Mouse (Mus musculus): ENCODE results near the gene Ciita.

Gene Ciita

DNA sequence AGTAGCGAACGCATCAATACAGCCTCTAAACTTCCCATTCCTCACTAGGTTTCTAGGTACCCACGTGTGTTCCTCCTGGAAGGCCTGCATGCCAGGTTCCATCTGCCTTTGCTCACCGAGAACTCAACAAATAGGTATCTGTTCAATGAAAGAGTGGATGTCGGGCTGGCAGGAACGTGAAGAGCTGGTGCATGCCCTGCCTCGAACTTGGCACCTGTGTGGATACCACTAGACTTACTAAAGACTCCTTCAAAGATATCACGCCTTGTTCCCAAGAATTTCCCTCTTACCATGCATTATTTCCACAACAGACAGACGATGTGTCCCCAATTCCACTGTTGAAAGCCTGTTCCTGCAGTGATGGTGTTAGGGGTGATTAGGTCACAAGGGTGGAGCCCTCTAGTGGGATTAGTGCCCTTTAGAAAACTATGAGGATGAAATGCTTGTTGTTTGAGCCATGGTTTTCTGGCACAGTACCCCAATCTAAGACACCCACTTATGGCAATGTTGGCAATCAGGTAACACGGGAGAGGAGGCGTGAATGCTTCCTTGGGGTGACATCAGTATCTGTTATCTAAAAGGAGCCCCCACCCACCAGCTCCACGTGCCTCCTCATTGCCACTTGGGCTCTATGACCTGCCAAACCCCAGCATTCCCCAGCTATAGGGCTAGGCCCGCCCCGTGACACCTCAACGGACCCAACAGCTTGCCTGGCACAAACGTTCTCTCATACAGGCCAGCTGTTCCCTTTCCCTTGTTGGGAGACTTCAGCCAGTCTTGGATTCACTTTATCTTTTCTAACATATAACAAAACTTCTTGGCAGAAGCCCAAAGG is 61.1 kb downstream of the Ciita start:
- in situ Hi-C loops (cut with MboI; ENCODE audit: low pct_unique_long_range_greater_than_20kb in 1 of 2, low sequenced_read_pairs in 2 of 2, unreplicated experiment in 1 of 2): no loop called here

DNA sequence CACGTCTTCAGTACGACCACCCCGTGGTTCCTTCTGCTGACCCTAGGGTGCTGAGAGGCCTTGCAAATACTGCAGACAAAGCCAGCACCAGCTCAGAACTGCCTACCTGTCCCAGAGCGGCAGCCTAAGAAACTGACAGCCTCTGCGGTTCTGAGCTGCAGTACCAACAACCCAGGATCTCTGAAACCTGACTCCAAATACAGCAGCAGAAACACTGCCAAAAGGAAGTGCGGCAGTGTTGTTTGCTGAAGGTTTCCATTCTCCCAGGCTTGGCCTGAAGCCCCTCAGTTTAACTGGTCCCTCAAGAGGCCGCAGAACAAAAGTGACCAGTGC is 61.7 kb downstream of the Ciita start:
- in situ Hi-C loops (cut with MboI; ENCODE audit: low pct_unique_long_range_greater_than_20kb in 1 of 2, low sequenced_read_pairs in 2 of 2, unreplicated experiment in 1 of 2): no loop called here

DNA sequence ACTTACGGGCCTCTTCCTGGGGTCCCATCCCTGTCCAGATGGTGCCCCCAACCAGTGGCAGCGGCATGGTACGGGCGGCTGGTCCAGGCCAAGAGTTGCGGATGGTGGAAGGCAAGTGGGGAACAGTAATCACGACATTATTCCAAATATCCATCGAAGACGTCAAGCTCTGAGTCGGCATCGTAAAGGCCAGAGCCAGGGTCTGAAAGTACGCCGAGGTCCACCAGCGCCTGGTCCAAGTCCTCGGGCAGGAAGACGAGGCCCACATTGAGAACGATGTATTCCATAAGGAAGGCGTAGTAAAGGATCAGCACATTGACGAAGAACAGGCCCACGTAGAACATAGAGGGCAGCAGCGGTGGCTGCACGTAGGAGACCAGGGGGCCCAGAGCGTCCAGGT is 62.4 kb downstream of the Ciita start:
- in situ Hi-C loops (cut with MboI; ENCODE audit: low pct_unique_long_range_greater_than_20kb in 1 of 2, low sequenced_read_pairs in 2 of 2, unreplicated experiment in 1 of 2): no loop called here

DNA sequence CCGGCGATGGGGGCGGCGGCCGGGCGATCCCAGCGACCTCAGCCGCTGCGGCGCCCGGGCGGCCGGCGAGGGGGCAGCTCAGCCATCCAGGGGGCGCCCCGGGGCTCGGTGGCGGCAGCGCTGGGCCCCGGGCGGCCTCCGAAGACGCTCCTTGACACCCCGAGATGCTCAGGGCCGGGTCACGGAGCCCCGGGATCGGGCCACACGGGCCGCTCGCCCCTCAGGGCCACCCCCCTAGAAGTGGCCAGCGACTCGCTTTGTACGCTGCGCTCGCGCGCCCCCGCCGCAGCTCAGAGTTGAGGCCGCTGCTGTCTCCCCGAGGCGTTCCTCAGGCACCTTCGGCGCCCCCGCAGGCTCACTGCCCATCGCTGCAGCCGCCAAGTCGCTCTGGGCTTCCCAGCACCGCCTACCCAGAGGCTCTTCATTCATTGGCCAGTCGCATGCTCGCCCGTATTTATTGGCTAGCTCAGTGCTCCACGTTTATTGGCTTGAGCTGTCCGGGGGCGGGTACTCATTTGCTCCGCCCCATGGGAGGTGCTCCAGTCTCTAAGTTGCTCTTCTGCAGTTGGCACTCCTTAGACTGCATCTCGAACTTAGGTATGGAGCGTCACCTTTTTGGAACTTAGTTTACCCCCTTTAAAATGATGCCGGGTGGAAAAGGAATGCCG is 63.0 kb downstream of the Ciita start, which contains the start of gene Dexi:
Gene Dexi, minus strand, starts transcription at position 357 of the 668 bp plus-strand sequence.
- in situ Hi-C loops (cut with MboI; ENCODE audit: low pct_unique_long_range_greater_than_20kb in 1 of 2, low sequenced_read_pairs in 2 of 2, unreplicated experiment in 1 of 2): no loop called here

DNA sequence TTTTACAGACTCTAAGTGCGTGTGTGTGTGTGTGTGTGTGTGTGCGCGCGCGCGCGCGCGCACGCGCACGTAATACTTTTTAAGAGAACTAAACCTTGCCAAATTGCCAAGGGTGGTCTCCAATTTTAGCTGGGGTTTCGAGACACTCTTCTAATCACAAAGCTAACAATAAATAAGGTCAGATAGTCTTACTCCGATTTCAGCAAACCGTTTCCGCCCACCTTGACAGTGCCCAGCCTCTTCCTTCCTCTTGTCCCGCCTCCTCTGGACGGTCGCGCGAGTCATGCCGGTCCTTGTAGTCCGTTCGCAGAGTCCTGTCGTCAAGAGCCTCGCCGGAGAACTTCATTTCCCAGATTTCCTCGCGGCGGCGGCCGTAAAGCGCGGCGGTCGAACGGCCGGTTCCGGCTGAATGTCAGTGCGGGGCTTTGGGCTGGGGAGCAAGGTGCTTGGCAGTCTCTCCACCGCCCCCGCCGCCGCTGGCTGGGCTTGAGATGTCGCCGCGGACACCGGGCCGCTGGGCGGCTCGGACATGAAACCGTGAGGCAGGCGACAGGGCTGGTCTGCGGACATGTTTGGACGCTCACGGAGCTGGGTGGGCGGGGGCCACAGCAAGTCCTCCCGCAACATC is 65.2 kb downstream of the Ciita start, which contains the start of gene Clec16a:
Gene Clec16a, plus strand, starts transcription at position 345 of the 628 bp plus-strand sequence.
- in situ Hi-C loops (cut with MboI; ENCODE audit: low pct_unique_long_range_greater_than_20kb in 1 of 2, low sequenced_read_pairs in 2 of 2, unreplicated experiment in 1 of 2): no loop called here

DNA sequence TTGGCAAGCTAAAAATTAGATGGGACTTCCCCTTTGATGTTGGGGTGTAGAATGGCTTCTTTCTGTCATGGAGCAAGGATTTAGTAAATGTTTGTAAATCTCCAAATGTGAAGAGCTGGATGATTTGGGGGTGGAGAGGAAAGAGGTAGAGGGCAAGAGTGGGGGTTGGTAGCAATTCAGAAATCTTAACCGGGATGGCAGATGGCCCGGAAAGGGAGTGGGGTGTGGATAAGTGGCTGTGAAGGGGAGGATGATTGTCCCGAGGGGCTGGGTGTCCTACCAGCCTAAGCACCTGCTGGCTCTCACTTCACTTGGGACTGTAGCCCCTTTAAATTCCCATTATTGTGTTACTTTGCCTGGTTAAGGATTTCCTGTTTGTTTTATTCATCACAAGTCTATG is 67.0 kb downstream of the Ciita start:
- in situ Hi-C loops (cut with MboI; ENCODE audit: low pct_unique_long_range_greater_than_20kb in 1 of 2, low sequenced_read_pairs in 2 of 2, unreplicated experiment in 1 of 2): no loop called here

DNA sequence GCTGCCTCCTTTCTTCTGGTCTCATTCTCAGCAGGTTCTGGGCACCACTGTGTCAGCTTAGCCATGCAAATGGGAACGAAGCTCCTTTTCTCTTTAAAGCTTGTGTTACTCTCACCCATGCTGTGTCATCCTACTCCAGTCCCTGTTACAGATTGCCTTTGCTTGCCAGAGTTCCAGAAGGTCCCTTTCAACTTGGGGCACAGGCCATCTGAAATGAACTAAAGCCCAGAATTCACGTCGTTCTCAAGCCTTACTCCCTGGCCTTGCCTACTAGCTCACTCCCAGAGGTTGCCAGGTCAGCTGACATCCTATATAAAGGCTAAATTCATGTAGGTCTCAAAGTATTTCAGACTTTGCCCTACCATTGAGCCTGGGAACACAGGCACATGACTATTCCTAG is 69.1 kb downstream of the Ciita start:
- in situ Hi-C loops (cut with MboI; ENCODE audit: low pct_unique_long_range_greater_than_20kb in 1 of 2, low sequenced_read_pairs in 2 of 2, unreplicated experiment in 1 of 2): no loop called here

DNA sequence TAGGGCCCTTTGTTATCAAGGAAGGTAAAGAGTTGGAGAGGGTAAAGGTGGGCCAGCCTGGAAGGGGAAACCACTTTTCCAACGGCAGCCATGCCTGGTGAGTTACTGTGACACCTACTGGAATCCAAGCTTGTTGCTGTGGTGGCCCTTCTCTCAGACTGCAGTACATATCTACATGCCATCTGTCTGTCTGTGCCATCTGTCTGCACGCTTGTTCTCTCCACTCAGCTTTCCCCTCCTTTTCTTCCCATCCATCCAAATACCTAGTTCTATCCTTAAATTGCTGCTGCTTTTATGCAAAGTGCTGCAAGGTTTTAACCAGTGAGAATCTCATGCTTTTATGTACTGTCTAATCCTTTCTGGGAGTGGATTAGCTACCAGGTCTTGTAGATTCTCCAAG is 69.7 kb downstream of the Ciita start:
- in situ Hi-C loops (cut with MboI; ENCODE audit: low pct_unique_long_range_greater_than_20kb in 1 of 2, low sequenced_read_pairs in 2 of 2, unreplicated experiment in 1 of 2): no loop called here

DNA sequence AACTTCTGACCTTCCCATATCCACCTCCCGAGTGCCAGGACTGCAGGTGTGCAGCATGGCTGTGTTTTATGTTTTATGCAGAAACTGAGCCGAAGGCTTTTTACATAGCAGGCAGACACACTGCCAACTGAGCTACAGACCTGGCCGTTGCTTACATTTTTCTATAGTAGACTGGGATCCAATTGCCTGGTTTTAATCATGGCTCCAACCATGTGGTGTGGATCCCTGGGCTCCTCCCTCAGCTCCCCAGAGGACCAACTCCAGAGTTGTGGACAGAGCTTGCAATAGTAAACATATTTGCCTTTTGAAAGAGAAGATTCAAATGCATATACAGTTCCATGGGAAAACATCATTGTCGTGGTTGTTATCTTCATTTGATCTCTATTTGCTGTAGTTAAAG is 71.7 kb downstream of the Ciita start:
- in situ Hi-C loops (cut with MboI; ENCODE audit: low pct_unique_long_range_greater_than_20kb in 1 of 2, low sequenced_read_pairs in 2 of 2, unreplicated experiment in 1 of 2): no loop called here

DNA sequence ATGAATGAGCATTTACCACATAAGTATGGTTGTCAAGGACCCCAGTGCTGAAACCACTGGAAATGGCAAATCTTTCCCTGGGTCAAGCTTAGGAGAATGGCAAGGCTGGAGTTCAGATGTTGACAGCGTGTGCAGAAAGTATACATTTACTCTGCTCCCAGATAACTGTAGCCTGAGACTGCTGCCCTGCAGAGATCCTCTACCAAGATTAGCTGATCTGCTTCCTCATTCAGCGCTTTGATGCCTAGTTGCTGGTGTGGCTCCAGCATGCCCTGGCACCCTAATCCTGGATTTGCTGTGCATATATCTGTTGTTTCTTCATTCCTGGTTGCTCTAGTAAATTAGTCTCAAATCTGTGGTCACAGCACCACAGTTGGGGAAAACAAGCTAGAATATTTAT is 74.0 kb downstream of the Ciita start:
- in situ Hi-C loops (cut with MboI; ENCODE audit: low pct_unique_long_range_greater_than_20kb in 1 of 2, low sequenced_read_pairs in 2 of 2, unreplicated experiment in 1 of 2): no loop called here

DNA sequence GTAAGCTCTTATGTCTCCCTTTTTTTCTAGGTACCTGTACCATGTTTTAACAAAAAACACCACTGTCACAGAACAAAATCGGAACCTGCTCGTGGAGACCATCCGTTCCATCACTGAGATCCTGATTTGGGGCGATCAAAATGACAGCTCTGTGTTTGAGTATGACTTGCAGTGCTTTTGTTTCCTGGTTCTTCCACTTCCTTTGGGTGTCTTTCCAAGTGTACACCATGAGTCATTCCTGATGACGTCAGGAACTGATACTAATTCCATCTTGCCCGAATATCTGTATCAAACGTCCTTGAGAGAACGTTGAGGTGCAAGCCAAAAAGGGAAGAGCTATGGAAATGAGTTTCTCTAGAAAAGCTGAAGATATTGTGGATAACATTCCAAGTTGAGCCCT is 80.1 kb downstream of the Ciita start:
- in situ Hi-C loops (cut with MboI; ENCODE audit: low pct_unique_long_range_greater_than_20kb in 1 of 2, low sequenced_read_pairs in 2 of 2, unreplicated experiment in 1 of 2): no loop called here

DNA sequence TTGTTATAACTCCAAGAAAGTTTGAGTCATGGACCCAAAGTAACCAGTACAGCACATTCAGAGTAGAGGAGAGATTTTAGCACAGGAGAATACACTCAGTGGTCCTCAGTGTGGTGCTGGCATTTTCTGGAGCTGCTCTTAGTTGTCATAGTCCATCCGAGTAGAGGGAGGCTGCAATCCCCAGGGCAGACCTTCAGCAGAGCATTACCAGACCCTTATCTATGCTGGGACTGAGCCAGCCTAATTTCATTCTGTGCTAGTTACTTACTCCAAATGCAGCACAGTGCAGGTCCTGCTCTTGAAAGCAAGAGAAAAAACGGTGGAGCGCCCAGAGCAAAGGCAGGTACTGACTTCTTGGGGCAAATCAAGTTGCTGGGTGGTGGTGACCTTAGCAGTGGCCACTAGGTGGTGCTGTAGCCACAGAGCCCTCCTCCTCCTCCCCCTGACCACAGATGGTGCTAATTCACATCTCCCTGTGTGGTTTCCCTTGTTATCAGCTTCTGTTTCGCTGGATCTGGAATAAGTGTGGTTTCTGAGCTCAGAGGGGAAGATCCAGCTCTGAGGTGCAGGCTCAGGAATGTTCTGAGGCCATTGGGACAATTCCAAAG is 85.5 kb downstream of the Ciita start:
- in situ Hi-C loops (cut with MboI; ENCODE audit: low pct_unique_long_range_greater_than_20kb in 1 of 2, low sequenced_read_pairs in 2 of 2, unreplicated experiment in 1 of 2): no loop called here

DNA sequence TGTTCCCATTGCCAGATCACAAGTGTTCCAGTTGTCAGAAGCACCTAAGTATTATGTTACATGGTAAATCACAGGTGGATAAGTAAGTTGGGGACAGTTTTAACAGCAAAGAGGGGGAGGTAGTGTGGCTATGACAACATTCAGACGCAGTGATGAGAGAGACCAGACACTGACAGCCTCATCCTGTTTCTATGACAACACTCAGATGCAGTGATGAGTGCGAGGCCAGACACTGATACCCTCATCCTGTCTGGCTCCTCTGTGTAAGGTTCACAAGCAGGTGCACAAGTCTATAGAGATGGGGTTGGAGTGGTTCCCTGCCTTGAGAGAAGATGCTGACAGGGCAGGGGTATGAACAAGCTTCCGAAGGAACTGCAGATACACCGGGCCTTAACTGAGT is 87.3 kb downstream of the Ciita start:
- in situ Hi-C loops (cut with MboI; ENCODE audit: low pct_unique_long_range_greater_than_20kb in 1 of 2, low sequenced_read_pairs in 2 of 2, unreplicated experiment in 1 of 2): no loop called here

DNA sequence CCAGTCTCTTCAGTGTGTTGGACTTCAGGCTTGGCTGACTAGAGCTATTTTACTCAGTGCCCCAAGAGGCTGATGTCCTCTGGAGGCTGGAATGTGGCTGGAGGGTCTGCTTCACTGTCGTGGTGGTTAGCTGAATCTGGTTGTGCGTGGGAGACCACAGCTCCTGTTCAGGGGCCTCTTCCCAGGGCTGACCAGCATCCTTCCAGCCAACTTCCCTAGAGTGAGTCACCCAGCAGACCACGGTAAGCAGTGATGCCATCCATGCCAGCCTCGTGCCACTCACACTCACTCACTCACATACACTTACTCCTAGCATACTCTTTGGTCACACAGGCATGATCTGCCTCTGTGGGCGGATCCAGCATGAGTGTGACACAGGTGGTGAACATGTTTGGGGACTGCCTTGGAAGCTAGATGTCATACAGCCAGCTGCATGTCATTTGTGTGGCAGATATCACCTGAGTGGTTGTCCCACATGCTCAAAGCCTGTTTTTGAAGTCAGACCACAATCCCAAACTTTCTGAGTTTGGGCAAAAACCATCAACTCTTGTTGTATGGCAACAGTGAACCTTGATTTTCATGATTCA is 90.0 kb downstream of the Ciita start:
- in situ Hi-C loops (cut with MboI; ENCODE audit: low pct_unique_long_range_greater_than_20kb in 1 of 2, low sequenced_read_pairs in 2 of 2, unreplicated experiment in 1 of 2): loop anchor here in 1 of 2 experiments (10.0 kb wide), 2 partner anchors 205 to 275 kb away; no protein-coding TSS in a partner anchor

DNA sequence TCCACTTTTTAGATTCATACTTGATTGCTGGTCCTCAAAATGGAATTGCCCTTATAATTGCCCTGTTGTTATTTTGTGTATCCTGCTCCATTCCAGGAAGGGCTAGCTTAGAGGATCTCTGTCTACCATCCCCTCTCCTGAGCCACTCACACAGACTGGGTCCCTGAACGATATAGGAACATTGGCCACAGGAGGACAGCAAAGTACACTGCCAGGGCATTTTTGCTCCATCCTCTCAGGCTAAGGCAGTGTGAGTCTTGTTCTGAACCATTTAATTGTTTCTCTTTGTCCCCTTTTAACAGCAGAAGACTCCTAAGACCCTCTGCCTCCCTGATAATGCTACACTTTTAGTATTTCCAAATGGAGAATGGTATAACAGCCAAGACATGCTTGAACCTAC is 90.8 kb downstream of the Ciita start:
- in situ Hi-C loops (cut with MboI; ENCODE audit: low pct_unique_long_range_greater_than_20kb in 1 of 2, low sequenced_read_pairs in 2 of 2, unreplicated experiment in 1 of 2): loop anchor here in 1 of 2 experiments (10.0 kb wide), 2 partner anchors 204 to 274 kb away; no protein-coding TSS in a partner anchor

DNA sequence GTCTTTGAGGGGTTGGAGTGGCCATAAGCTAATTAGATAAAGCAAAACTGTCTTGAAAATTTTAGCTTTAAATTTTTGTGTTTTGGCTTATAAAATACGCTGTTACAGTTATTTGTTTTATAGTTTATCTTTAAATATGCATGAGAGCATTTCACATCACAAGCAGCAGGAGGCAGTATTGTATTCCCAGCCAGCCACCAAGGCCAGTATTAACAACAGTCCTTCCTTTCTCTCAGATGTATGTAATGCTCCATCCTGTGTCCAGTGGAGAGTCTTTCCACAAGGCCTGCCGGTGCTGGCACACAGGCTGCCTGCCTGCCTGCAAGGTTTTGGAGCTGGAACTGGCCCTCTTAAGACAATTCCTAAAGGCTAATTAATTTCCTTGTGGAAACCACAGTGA is 92.0 kb downstream of the Ciita start:
- in situ Hi-C loops (cut with MboI; ENCODE audit: low pct_unique_long_range_greater_than_20kb in 1 of 2, low sequenced_read_pairs in 2 of 2, unreplicated experiment in 1 of 2): loop anchor here in 1 of 2 experiments (10.0 kb wide), 2 partner anchors 203 to 273 kb away; no protein-coding TSS in a partner anchor

DNA sequence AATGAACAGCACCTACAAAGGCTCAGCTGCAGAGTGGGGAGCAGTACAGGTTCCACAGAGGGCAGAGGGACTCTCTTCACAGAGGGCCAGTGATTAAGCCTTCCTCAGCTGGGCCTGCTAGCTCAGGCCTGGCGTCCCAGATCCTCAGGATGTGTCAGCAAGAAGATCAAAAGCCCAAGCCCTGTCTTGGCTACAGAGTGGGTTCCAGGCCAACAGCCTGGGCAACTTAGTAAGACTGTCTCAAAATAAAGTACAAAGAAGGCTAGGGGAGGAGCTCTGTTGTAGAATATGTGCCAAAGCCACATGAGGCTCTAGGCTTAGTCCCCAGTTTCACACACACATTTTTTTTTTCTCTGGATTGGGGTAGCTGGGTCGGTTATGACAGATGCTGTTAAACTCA is 95.1 kb downstream of the Ciita start:
- in situ Hi-C loops (cut with MboI; ENCODE audit: low pct_unique_long_range_greater_than_20kb in 1 of 2, low sequenced_read_pairs in 2 of 2, unreplicated experiment in 1 of 2): loop anchor here in 1 of 2 experiments (10.0 kb wide), 2 partner anchors 200 to 270 kb away; no protein-coding TSS in a partner anchor

DNA sequence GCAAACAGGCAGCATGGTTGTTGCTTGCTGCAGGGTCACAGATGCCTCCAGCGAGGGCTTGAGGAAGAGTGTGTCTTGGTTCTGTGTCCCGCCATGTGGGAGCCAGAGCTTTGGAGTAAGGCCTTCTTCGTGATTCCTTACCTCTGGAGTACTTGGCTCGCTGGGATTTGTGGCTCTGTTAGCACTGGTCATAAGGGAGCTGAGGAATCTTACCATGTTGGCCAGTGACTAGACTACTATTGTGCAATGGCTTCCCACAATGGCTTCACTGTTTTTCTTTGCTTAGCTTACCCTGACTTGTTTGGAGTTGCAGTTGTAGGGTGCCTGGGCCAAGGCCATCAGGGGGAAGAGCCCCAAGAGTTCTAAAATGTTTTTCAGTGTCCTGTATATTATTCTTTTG is 96.1 kb downstream of the Ciita start:
- in situ Hi-C loops (cut with MboI; ENCODE audit: low pct_unique_long_range_greater_than_20kb in 1 of 2, low sequenced_read_pairs in 2 of 2, unreplicated experiment in 1 of 2): loop anchor here in 1 of 2 experiments (10.0 kb wide), 2 partner anchors 199 to 269 kb away; no protein-coding TSS in a partner anchor

Measured in mouse embryonic stem cell (cell line).